Mouse (Mus musculus) hindbrain, embryonic 15.5 days (tissue): Measurements from ENCODE around the gene Exosc2. TPM values are rescaled to one million over a fixed set of nuclear protein-coding genes. Genes with fewer than 3 reads are reported as not detected.

Experiments used
- ATAC-seq: fragments of 200-750 bp; cut with Nextera tagmentation; 2 replicates; pipeline ENCODE4 v1.8.0; 2017; ENCODE audit warnings: low read depth, moderate number of reproducible peaks, moderate TSS enrichment; ENCODE audit not compliant: low FRiP score
- H3K27ac ChIP-seq: fragments of 300-500 bp; sonication (generic); replicated peaks from 2 replicates; pipeline ENCODE4 v1.5.1; 2015; ENCODE audit warnings: mild to moderate bottlenecking, inconsistent platforms
- H3K27me3 ChIP-seq: fragments of 300-500 bp; sonication (generic); 2 replicates; pipeline ENCODE4 v1.6.1; 2015; ENCODE audit warnings: control low read depth, inconsistent platforms
- H3K36me3 ChIP-seq: fragments of 300-500 bp; sonication (generic); 2 replicates; pipeline ENCODE4 v1.6.1; 2015; ENCODE audit warnings: control low read depth, inconsistent platforms
- H3K4me1 ChIP-seq: fragments of 300-500 bp; sonication (generic); replicated peaks from 2 replicates; pipeline ENCODE4 v1.6.1; 2015; ENCODE audit warnings: control low read depth, inconsistent platforms
- H3K4me2 ChIP-seq: fragments of 300-500 bp; sonication (generic); 2 replicates; pipeline ENCODE4 v1.6.1; 2015; ENCODE audit warnings: moderate library complexity, mild to moderate bottlenecking, inconsistent platforms
- H3K4me3 ChIP-seq: fragments of 300-500 bp; sonication (generic); 2 replicates; pipeline ENCODE4 v1.5.1; 2015; ENCODE audit warnings: mild to moderate bottlenecking, inconsistent platforms
- H3K9ac ChIP-seq: fragments of 300-500 bp; sonication (generic); 2 replicates; pipeline ENCODE4 v1.6.1; 2015; ENCODE audit warnings: inconsistent platforms
- H3K9me3 ChIP-seq: fragments of 300-500 bp; sonication (generic); 2 replicates; pipeline ENCODE4 v1.6.1; 2016; ENCODE audit warnings: control low read depth, inconsistent platforms
- whole genome bisulfite sequencing: fragments of 180-500 bp; shearing (Covaris S2); methylation state at CpG from one replicate; pipeline ENCODE4 v1.1.7; 2015; 5-methylcytosine and 5-hydroxymethylcytosine counted together
- polyA plus RNA-seq: library from polyadenylated mRNA; unstranded; fragments of >200 nt; fragmentation: Nextera tagmentation; extraction: Ambion mirVana; gene quantifications from 2 replicates; pipeline ENCODE4 v1.2.1, GENCODE M21; 2015

Gene Exosc2
- polyA plus RNA-seq, 1 experiment from 2014 or later, result 42.0 TPM

GRCm38 (mm10) chr2:31681731-31682235 lies 11.3 kb downstream of the Exosc2 start:
- H3K27ac ChIP-seq, result no peak overlapping the region
- H3K9ac ChIP-seq, result no peak overlapping the region
- H3K4me2 ChIP-seq, result no peak overlapping the region
- no peaks in the 10 kb centered on the region for H3K4me1 ChIP-seq
- 83% methylated on average over 6 of the region's 6 CpGs for WGBS
- no peaks in the 10 kb centered on the region for H3K9me3 ChIP-seq
- no peak for ATAC-seq
- no peaks in the 10 kb centered on the region for H3K27me3 ChIP-seq
- H3K4me3 ChIP-seq, result no peak overlapping the region
- H3K36me3 ChIP-seq, result peaks cover 30% of the 10 kb centered on the region

GRCm38 (mm10) chr2:31683666-31684065 lies 13.2 kb downstream of the Exosc2 start:
- H3K4me1 ChIP-seq, result peaks cover 7% of the 10 kb centered on the region; the same call in 1 of the 2 replicates
- WGBS, result 28% methylated on average over 2 of the region's 2 CpGs
- H3K27ac ChIP-seq, result 0 out of 2 replicates have a peak overlapping the region, but pooled peaks have one; percentile 36
- H3K4me3 ChIP-seq, result no peak overlapping the region
- no peak overlapping the region for H3K9ac ChIP-seq
- peaks cover 20% of the 10 kb centered on the region for H3K36me3 ChIP-seq
- H3K27me3 ChIP-seq, result no peaks in the 10 kb centered on the region
- no peak overlapping the region for H3K4me2 ChIP-seq
- H3K9me3 ChIP-seq, result no peaks in the 10 kb centered on the region
- ATAC-seq, result no peak

- Histone ChIP-seq H3K4me1 (peaks cover 50% of the 10 kb centered on the region), H3K9me3 (no peaks in the 10 kb centered on the region), H3K27ac (peak within 1 kb of the TSS; percentile 96), H3K4me3 (peak within 1 kb of the TSS; percentile 88), H3K4me2 (peak within 1 kb of the TSS; percentile 77), H3K9ac (peak within 1 kb of the TSS; percentile 84), H3K27me3 (no peaks in the 10 kb centered on the region), H3K36me3 (no peaks in the 10 kb centered on the region)
- ATAC-seq, result peak; percentile 100
- under 1% methylated on average over 62 of the region's 64 CpGs for WGBS
Observed at GRCm38 (mm10) chr2:31688074-31688925, 17.8 kb downstream of the Exosc2 start, which contains the start of gene Abl1. Gene Abl1 (plus strand): TSS chr2:31688376.

GRCm38 (mm10) chr2:31689045-31689444 lies 18.5 kb downstream of the Exosc2 start:
- no peak for ATAC-seq

GRCm38 (mm10) chr2:31690063-31690462 lies 19.5 kb downstream of the Exosc2 start:
- no peak for ATAC-seq
- WGBS, result 66% methylated on average over 3 of the region's 3 CpGs
- Histone ChIP-seq H3K27me3 (no peaks in the 10 kb centered on the region), H3K27ac (no peak overlapping the region), H3K4me1 (peaks cover 51% of the 10 kb centered on the region), H3K36me3 (no peaks in the 10 kb centered on the region), H3K9ac (0 out of 2 replicates have a peak overlapping the region, but pooled peaks have one; percentile 84), H3K4me2 (peak overlapping the region; percentile 77), H3K4me3 (peak overlapping the region; percentile 88), H3K9me3 (no peaks in the 10 kb centered on the region)

More at GRCm38 (mm10) chr2:31689045-31689444, 18.5 kb downstream of the Exosc2 start:
- WGBS, result under 1% methylated on average over 12 of the region's 12 CpGs
- Histone ChIP-seq H3K27me3 (no peaks in the 10 kb centered on the region), H3K36me3 (no peaks in the 10 kb centered on the region), H3K4me1 (peaks cover 51% of the 10 kb centered on the region), H3K27ac (peak overlapping the region; percentile 96), H3K4me2 (peak overlapping the region; percentile 77), H3K4me3 (peak overlapping the region; percentile 88), H3K9ac (peak overlapping the region; percentile 84), H3K9me3 (no peaks in the 10 kb centered on the region)

- Histone ChIP-seq H3K4me2 (no peak overlapping the region), H3K4me3 (no peak overlapping the region), H3K9me3 (no peaks in the 10 kb centered on the region), H3K36me3 (peaks cover 16% of the 10 kb centered on the region; the same call in 1 of the 2 replicates), H3K9ac (no peak overlapping the region), H3K27me3 (no peaks in the 10 kb centered on the region), H3K27ac (no peak overlapping the region), H3K4me1 (peaks cover 7% of the 10 kb centered on the region; the same call in 1 of the 2 replicates)
- ATAC-seq, result no peak
Observed at GRCm38 (mm10) chr2:31698209-31698608, 27.7 kb downstream of the Exosc2 start.

- no peak overlapping the region for H3K4me2 ChIP-seq
- H3K36me3 ChIP-seq, result peaks cover 15% of the 10 kb centered on the region; the same call in 1 of the 2 replicates
- WGBS, result 54% methylated on average over 7 of the region's 7 CpGs
- no peaks in the 10 kb centered on the region for H3K9me3 ChIP-seq
- H3K9ac ChIP-seq, result no peak overlapping the region
- ATAC-seq, result 0 out of 2 replicates have a peak, but pooled peaks have one; percentile 48
- H3K27me3 ChIP-seq, result no peaks in the 10 kb centered on the region
- H3K4me1 ChIP-seq, result 0 out of 2 replicates have a peak, but pooled peaks cover 10% of the 10 kb centered on the region
- no peak overlapping the region for H3K4me3 ChIP-seq
- H3K27ac ChIP-seq, result no peak overlapping the region
Observed at GRCm38 (mm10) chr2:31700545-31701446, 30.3 kb downstream of the Exosc2 start.

- Histone ChIP-seq H3K4me2 (no peak overlapping the region), H3K27me3 (no peaks in the 10 kb centered on the region), H3K36me3 (0 out of 2 replicates have a peak, but pooled peaks cover 5% of the 10 kb centered on the region), H3K4me1 (0 out of 2 replicates have a peak, but pooled peaks cover 10% of the 10 kb centered on the region), H3K4me3 (no peak overlapping the region), H3K9ac (no peak overlapping the region), H3K9me3 (no peaks in the 10 kb centered on the region), H3K27ac (no peak overlapping the region)
- no peak for ATAC-seq
Observed at GRCm38 (mm10) chr2:31703226-31703625, 32.7 kb downstream of the Exosc2 start.

- no peaks in the 10 kb centered on the region for H3K9me3 ChIP-seq
- H3K4me3 ChIP-seq, result no peak overlapping the region
- ATAC-seq, result no peak
- H3K36me3 ChIP-seq, result no peaks in the 10 kb centered on the region
- no peak overlapping the region for H3K9ac ChIP-seq
- no peak overlapping the region for H3K4me2 ChIP-seq
- no peak overlapping the region for H3K27ac ChIP-seq
- 0 out of 2 replicates have a peak, but pooled peaks cover 8% of the 10 kb centered on the region for H3K4me1 ChIP-seq
- no peaks in the 10 kb centered on the region for H3K27me3 ChIP-seq
Observed at GRCm38 (mm10) chr2:31705914-31706313, 35.4 kb downstream of the Exosc2 start.

GRCm38 (mm10) chr2:31706531-31706930 lies 36.0 kb downstream of the Exosc2 start:
- H3K27ac ChIP-seq, result no peak overlapping the region
- no peak overlapping the region for H3K4me3 ChIP-seq
- no peaks in the 10 kb centered on the region for H3K36me3 ChIP-seq
- WGBS, result 88% methylated on average over 2 of the region's 2 CpGs
- H3K9me3 ChIP-seq, result no peaks in the 10 kb centered on the region
- ATAC-seq, result no peak
- H3K27me3 ChIP-seq, result no peaks in the 10 kb centered on the region
- H3K9ac ChIP-seq, result no peak overlapping the region
- H3K4me1 ChIP-seq, result 0 out of 2 replicates have a peak, but pooled peaks cover 4% of the 10 kb centered on the region
- H3K4me2 ChIP-seq, result no peak overlapping the region

GRCm38 (mm10) chr2:31712716-31713115 lies 42.2 kb downstream of the Exosc2 start:
- Histone ChIP-seq H3K4me3 (no peak overlapping the region), H3K27me3 (no peaks in the 10 kb centered on the region), H3K36me3 (no peaks in the 10 kb centered on the region), H3K9me3 (no peaks in the 10 kb centered on the region), H3K27ac (no peak overlapping the region), H3K4me2 (no peak overlapping the region), H3K9ac (no peak overlapping the region), H3K4me1 (no peaks in the 10 kb centered on the region)
- ATAC-seq, result no peak
- 78% methylated on average over 2 of the region's 2 CpGs for WGBS
